Mouse (Mus musculus) cerebellum, adult 2 months (tissue): ENCODE results near the gene Stra6l. TPM values are rescaled to one million over a fixed set of nuclear protein-coding genes. Genes with fewer than 3 reads are reported as not detected.
A peak's percentile ranks its signal among the peaks of the same experiment; 100 is the strongest.

Experiments used
- DNase-seq, 2 experiments: peaks; one replicate each; pipeline ENCODE4 v3.0.0; 2021
- H3K27ac ChIP-seq: fragments of 200-500 bp; 2 replicates; pipeline ENCODE4 v1.5.1; 2012; ENCODE audit warnings: low read length, control low read depth, inconsistent platforms; ENCODE audit not compliant: insufficient read depth
- H3K27me3 ChIP-seq: fragments of 200-500 bp; 2 replicates; pipeline ENCODE4 v1.6.1; 2012; ENCODE audit warnings: inconsistent platforms, mild to moderate bottlenecking, low read length, moderate library complexity; ENCODE audit not compliant: control insufficient read depth, insufficient read depth
- H3K4me1 ChIP-seq: fragments of 200-500 bp; 2 replicates; pipeline ENCODE4 v1.6.1; 2011; ENCODE audit warnings: low read length; ENCODE audit not compliant: control insufficient read depth, insufficient read depth
- H3K4me3 ChIP-seq: fragments of 200-500 bp; replicated peaks from 2 replicates; pipeline ENCODE3; 2011; ENCODE audit warnings: mild to moderate bottlenecking, low read depth, low read length, control low read depth; ENCODE audit not compliant: insufficient read depth
- CTCF ChIP-seq: fragments of 200-500 bp; IDR thresholded peaks from 2 replicates; pipeline ENCODE4 v1.5.1; 2011; ENCODE audit warnings: low read depth, mild to moderate bottlenecking, control low read depth, low read length, moderate library complexity, borderline replicate concordance; ENCODE audit not compliant: insufficient read depth
- POLR2A ChIP-seq: fragments of 200-500 bp; IDR thresholded peaks from 2 replicates; pipeline ENCODE4 v1.6.1; 2011; ENCODE audit warnings: low read length, control low read depth, borderline replicate concordance; ENCODE audit not compliant: insufficient read depth
- WGBS: fragments of 180-500 bp; shearing (Covaris S2); methylation state at CpG from one replicate; pipeline ENCODE4 v1.1.7; 2018; 5-methylcytosine and 5-hydroxymethylcytosine counted together
- polyA plus RNA-seq: library from polyadenylated mRNA; depleted of rRNA; stranded (reverse); fragments of >200 nt; gene quantifications from 2 replicates; pipeline ENCODE4 v1.2.3, GENCODE M21; 2012

Gene Stra6l
- polyA plus RNA-seq, 1 experiment = 0.03 TPM

DNA sequence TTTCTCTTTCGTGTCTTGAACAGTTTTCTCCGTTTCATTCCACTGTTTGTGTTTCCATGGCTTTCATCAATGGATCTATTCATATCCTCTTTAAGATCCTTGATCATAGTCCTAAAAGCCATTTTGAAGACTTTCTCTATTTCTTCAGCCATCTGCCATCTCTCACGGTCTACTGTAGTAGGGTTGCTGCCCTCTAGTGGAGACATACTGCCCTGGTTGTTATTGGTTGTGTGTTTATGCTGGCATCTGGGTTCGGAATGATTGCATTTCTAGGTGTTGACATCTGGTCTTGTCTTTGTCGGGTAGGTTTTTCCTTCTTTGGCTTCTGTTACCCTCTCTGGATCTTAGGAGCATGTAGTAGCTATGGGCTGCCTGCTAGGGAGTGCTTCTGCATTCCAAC, 30.5 kb downstream of the Stra6l start:
- peak; percentile 10 to 18 for DNase-seq
- TF ChIP-seq POLR2A (no peak), CTCF (peak; percentile 44; the same call in 1 of the 2 replicates)
- no peaks in the 10 kb centered on the region; the same call in 1 of the 2 replicates for H3K27me3 ChIP-seq
- H3K4me3 ChIP-seq = no peak overlapping the region
- 36% methylated on average over 5 of the region's 5 CpGs for WGBS
- no peak overlapping the region for H3K27ac ChIP-seq
- H3K4me1 ChIP-seq = no peaks in the 10 kb centered on the region

DNA sequence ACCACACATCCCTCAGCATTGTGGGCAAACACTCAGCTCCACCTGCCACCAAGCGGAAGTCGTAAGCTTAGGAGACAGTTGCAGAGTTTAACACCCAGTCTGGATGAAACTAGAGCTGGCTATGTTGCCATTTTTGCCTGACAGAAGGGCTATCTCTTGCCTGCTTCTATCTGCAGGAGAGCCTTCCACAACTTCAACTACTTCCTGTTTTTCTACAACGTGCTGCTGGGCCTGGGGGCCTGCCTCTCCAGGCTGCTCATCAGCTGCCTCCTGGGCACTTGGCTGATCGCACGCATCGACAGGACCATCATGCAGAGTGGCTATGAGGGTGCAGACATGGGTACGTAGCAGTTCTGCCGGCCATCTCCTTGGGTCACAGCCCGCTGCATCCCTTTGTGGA, 34.1 kb downstream of the Stra6l start:
- H3K27me3 ChIP-seq = no peaks in the 10 kb centered on the region
- 80% methylated on average over 9 of the region's 9 CpGs for WGBS
- H3K27ac ChIP-seq = no peak overlapping the region
- no peaks in the 10 kb centered on the region for H3K4me1 ChIP-seq
- no peak for TF ChIP-seq CTCF
- TF ChIP-seq POLR2A = no peak
- DNase-seq = no peak
- no peak overlapping the region for H3K4me3 ChIP-seq

DNA sequence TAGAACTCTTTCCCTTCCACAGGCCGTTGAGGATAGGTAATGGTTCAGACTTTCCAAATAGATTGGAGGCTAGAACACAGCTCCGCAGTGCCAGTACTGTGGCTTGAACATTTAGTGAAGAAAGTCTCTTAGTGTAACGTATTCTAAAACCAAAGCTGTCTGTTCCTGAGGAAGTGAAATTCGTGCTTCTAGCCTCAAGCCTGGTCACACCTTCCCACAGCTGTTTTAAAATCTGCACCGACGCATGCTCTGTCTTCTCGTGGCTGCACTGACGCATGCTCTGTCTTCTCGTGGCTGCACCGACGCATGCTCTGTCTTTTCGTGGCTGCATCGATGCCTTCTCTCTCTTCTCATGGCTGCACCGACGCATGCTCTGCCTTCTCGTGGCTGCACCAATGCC, 34.8 kb downstream of the Stra6l start:
- no peaks in the 10 kb centered on the region for H3K4me1 ChIP-seq
- H3K4me3 ChIP-seq = no peak overlapping the region
- 91% methylated on average over 16 of the region's 16 CpGs for WGBS
- DNase-seq = no peak
- no peak overlapping the region for H3K27ac ChIP-seq
- no peaks in the 10 kb centered on the region for H3K27me3 ChIP-seq
- TF ChIP-seq POLR2A (no peak), CTCF (no peak)

DNA sequence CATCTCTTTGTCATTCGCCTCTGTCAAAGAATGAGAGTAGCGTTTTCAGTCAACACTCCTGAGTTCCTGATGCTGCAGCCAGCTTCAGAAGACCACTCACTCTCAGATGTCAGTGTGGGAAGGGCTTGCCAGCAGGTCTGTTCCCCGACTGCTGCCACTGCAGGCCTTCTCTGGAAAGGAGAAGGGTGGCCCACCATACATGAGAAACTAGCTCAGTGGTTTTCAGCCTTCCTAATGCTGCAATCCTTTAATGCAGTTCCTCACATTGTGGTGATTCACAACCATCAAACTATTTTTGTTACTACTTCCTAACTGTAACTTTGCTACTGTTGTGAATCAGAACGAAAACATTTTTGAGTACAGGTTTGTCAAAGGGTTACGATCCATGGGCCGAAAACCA, 41.0 kb downstream of the Stra6l start:
- H3K4me3 ChIP-seq = no peak overlapping the region
- no peaks in the 10 kb centered on the region for H3K27me3 ChIP-seq
- H3K27ac ChIP-seq = no peak overlapping the region
- no peaks in the 10 kb centered on the region for H3K4me1 ChIP-seq
- DNase-seq = no peak
- 68% methylated on average over 6 of the region's 6 CpGs for WGBS
- TF ChIP-seq POLR2A (no peak), CTCF (no peak)

DNA sequence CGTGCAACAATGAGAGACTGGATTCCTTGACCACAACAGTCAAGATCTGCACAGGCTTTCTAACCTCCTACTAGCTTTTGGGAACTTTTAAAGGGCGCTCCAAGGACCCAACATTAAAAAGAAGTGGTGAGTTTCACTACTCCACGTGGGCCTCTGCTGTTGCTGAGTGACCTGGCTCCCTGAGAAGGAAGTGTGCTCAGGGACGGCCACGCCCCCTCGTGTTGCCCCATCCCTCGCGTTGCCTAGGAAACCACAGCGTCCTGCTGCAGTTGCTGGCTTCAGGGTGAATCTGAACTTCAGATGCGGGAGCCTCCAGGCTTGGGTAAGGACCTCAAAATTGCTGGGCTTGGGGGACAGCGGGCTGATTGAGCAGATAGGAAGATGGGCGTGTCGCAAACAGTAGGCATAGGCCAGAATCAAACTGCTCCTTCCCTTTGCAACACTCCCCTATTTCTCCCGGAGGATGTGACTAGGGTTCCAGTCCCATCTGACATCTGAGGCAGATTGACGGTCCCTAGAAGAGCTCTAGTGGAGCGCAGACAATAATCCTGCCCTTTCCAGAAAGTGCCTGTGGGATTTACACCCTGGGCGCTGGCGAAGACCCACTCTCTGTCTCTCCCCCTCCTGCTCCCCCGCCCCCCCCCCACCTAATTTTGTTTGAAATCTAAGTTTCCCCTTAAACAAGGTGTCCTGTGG, 41.8 kb downstream of the Stra6l start, which contains the start of gene Ccdc180:
Ccdc180 (plus strand) TSS at position 238 of the 696 bp plus-strand sequence.
- WGBS = 15% methylated on average over 19 of the region's 19 CpGs
- H3K4me3 ChIP-seq = no peak within 1 kb of the TSS
- peak in 1 of 2 experiments; percentile 9 for DNase-seq

DNA sequence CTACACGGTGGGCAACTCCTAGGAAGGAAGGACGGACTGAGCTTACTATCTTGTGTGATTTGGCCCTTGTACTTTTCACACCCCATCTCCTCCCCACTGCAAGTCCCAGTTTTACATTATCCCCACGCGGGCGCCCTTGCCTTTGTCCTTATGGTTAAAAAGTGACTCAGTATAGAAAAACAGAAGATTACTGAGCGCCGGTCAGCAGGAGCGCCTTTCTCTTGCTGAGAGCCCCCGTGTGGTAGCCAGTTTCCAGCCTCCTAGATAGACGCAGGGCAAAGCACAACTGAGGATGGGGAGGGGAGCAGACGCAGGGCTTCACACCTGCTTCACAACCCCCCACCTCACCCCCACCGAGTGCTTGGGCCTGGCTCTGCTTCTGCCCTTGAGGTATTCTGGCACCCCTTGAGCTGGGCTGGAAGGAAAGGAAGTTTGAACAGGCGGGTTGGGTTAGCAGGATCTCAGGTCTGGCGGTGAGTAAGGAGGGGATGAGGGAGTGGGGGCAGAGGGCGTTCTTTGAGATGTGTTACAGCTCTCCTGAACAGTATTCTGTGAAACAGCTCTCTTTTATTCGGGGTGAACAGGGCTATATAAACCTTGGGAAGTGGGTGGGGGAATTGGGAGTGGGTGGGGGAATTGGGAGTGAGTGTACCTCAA, 48.1 kb downstream of the Stra6l start:
- Histone ChIP-seq H3K4me1 (no peaks in the 10 kb centered on the region), H3K27ac (no peak overlapping the region), H3K4me3 (no peak overlapping the region), H3K27me3 (no peaks in the 10 kb centered on the region)
- 23% methylated on average over 16 of the region's 16 CpGs for whole genome bisulfite sequencing
- no peak for TF ChIP-seq CTCF
- no peak for TF ChIP-seq POLR2A
- DNase-seq = no peak

More for the DNA sequence above, 41.8 kb downstream of the Stra6l start, which contains the start of gene Ccdc180:
- no peaks in the 10 kb centered on the region for H3K4me1 ChIP-seq
- H3K27ac ChIP-seq = no peak within 1 kb of the TSS
- H3K27me3 ChIP-seq = no peaks in the 10 kb centered on the region
- TF ChIP-seq CTCF (no peak), POLR2A (no peak)

DNA sequence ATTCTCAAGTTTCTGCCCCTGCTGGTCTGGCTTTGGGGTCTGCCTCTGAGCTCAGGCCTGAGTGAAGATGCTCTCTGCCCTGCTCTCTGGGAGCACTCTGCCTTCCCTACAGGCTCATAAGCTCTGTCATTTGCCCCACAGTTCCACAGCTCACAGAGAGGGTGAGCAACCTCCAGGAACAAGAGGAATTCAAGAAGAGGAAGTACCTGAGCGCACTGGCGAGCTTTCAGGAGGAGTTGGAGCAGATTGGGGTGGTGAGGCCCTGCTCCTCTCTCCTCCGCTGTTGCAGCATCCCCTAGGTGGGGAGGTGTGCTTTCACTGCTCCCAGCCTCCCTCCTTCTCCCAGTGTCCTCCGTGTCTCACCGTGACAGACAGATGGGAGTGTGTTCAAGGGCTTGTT, 49.9 kb downstream of the Stra6l start:
- DNase-seq = no peak
- TF ChIP-seq CTCF (no peak), POLR2A (no peak)
- Histone ChIP-seq H3K27ac (no peak overlapping the region), H3K27me3 (no peaks in the 10 kb centered on the region), H3K4me3 (no peak overlapping the region), H3K4me1 (no peaks in the 10 kb centered on the region)
- 60% methylated on average over 5 of the region's 5 CpGs for WGBS

DNA sequence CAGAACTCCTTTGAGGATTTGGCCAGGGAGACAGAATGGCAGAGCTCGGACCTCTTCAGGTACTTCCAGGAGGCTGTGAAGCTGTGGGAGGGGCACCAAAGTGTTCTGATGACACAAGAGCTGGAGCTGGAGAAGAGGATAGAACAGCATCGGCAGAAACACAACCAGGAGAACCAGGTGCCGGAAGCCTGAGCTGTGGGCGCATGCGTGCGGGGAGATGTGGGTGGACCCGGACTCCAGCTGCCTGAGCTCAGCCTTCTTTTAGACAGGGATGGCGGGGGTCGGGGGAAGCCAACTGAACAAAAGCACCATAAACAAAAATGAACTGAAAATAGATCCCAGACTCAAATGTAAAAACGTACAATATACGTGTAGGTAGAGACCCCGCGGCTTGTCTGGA, 60.8 kb downstream of the Stra6l start:
- Histone ChIP-seq H3K27me3 (no peaks in the 10 kb centered on the region), H3K4me1 (no peaks in the 10 kb centered on the region), H3K27ac (no peak overlapping the region), H3K4me3 (no peak overlapping the region)
- WGBS = 93% methylated on average over 13 of the region's 13 CpGs
- DNase-seq = no peak
- TF ChIP-seq CTCF (no peak), POLR2A (no peak)
